Mouse (Mus musculus) hindbrain, embryonic 16.5 days (tissue): ENCODE results near the gene Dnpep. TPM values are rescaled to one million over a fixed set of nuclear protein-coding genes. Genes with fewer than 3 reads are reported as not detected.

Source experiments
- ATAC-seq: fragments of 200-750 bp; cut with Nextera tagmentation; 2 replicates; pipeline ENCODE4 v1.8.0; 2017; ENCODE audit warnings: moderate TSS enrichment, moderate library complexity
- H3K27ac ChIP-seq: fragments of 300-500 bp; sonication (generic); 2 replicates; pipeline ENCODE4 v1.5.1; 2014; ENCODE audit warnings: low read depth, mild to moderate bottlenecking, control low read depth, low read length, moderate library complexity
- H3K27me3 ChIP-seq: fragments of 300-500 bp; sonication (generic); replicated peaks from 2 replicates; pipeline ENCODE4 v1.6.1; 2014; ENCODE audit warnings: low read length; ENCODE audit not compliant: control insufficient read depth, insufficient read depth
- H3K36me3 ChIP-seq: fragments of 300-500 bp; sonication (generic); 2 replicates; pipeline ENCODE4 v1.6.1; 2014; ENCODE audit warnings: mild to moderate bottlenecking, low read length, moderate library complexity, mixed read lengths; ENCODE audit not compliant: control insufficient read depth, insufficient read depth
- H3K4me1 ChIP-seq: fragments of 300-500 bp; sonication (generic); 2 replicates; pipeline ENCODE4 v1.6.1; 2014; ENCODE audit warnings: low read depth, low read length; ENCODE audit not compliant: control insufficient read depth, insufficient read depth
- H3K4me2 ChIP-seq: fragments of 300-500 bp; sonication (generic); 2 replicates; pipeline ENCODE4 v1.6.1; 2014; ENCODE audit warnings: mild to moderate bottlenecking, low read length, control low read depth, moderate library complexity
- H3K4me3 ChIP-seq: fragments of 300-500 bp; sonication (generic); 2 replicates; pipeline ENCODE4 v1.5.1; 2014; ENCODE audit warnings: mild to moderate bottlenecking, low read length, control low read depth, moderate library complexity
- H3K9ac ChIP-seq: fragments of 300-500 bp; sonication (generic); 2 replicates; pipeline ENCODE4 v1.6.1; 2014; ENCODE audit warnings: low read depth, mild to moderate bottlenecking, control low read depth, low read length, moderate library complexity
- H3K9me3 ChIP-seq: fragments of 300-500 bp; sonication (generic); 2 replicates; pipeline ENCODE4 v1.6.1; 2014; ENCODE audit warnings: mild to moderate bottlenecking, low read length, moderate library complexity; ENCODE audit not compliant: control insufficient read depth
- polyA plus RNA-seq: library from polyadenylated mRNA; unstranded; fragments of >200 nt; fragmentation: Nextera tagmentation; extraction: Ambion mirVana; gene quantifications from 2 replicates; pipeline ENCODE4 v1.2.1, GENCODE M21; 2015

Gene Dnpep
- polyA plus RNA-seq, 1 experiment from 2014 or later, result 150 TPM

DNA sequence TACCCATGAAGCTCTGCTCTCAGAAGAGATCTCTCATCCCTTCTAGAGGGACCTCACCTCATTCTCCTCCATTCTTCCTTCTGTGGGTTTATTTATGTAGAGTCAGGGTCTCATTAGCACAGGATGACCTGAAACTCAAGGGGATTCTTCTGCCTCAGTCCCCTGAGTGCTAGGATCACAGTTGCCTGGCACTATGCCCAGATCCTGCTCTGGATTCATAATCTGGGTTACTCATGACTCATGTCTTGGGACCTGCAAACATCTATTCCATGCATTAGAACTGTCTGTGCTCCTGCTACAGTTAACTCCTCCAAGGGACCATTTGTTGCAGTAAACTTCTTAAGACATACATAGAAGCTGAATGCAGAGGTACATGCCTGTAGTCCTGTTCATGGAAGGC, 56.5 kb downstream of the Dnpep start:
- H3K27ac ChIP-seq, result no peak overlapping the region
- peaks cover 3% of the 10 kb centered on the region; the same call in 1 of the 2 replicates for H3K27me3 ChIP-seq
- no peaks in the 10 kb centered on the region; the same call in 1 of the 2 replicates for H3K4me1 ChIP-seq
- H3K4me2 ChIP-seq, result no peak overlapping the region
- no peaks in the 10 kb centered on the region for H3K9me3 ChIP-seq
- ATAC-seq, result no peak
- no peak overlapping the region for H3K9ac ChIP-seq
- H3K4me3 ChIP-seq, result no peak overlapping the region
- H3K36me3 ChIP-seq, result no peaks in the 10 kb centered on the region

Other genes starting within 250 kb of the Dnpep start
- 6.6 and 7.2 TPM in 2 replicates for gene Nhej1, start 192.8 kb downstream of the Dnpep start, polyA plus RNA-seq
- not detected in 2 replicates for gene Slc23a3, start 184.1 kb downstream of the Dnpep start, polyA plus RNA-seq
- gene Cnppd1, start 175.3 kb downstream of the Dnpep start, polyA plus RNA-seq, result 42.3 and 51.7 TPM in 2 replicates
- gene Retreg2, start 175.2 kb downstream of the Dnpep start, polyA plus RNA-seq, result 139 and 144 TPM in 2 replicates
- gene Zfand2b, start 149.3 kb downstream of the Dnpep start, polyA plus RNA-seq, result 39.9 and 43.4 TPM in 2 replicates
- gene Abcb6, start 137.6 kb downstream of the Dnpep start, polyA plus RNA-seq, result 53.9 and 57.6 TPM in 2 replicates
- 26.9 and 27.8 TPM in 2 replicates for gene Ankzf1, start 125.8 kb downstream of the Dnpep start, polyA plus RNA-seq
- 62.1 and 70.5 TPM in 2 replicates for gene Atg9a, start 125.8 kb downstream of the Dnpep start, polyA plus RNA-seq
- 20.1 and 21.1 TPM in 2 replicates for gene Glb1l, start 107.2 kb downstream of the Dnpep start, polyA plus RNA-seq
- gene Stk16, start 107.2 kb downstream of the Dnpep start, polyA plus RNA-seq, result 144 and 145 TPM in 2 replicates
- gene Tuba4a, start 98.1 kb downstream of the Dnpep start, polyA plus RNA-seq, result 45.5 and 74.1 TPM in 2 replicates
- 0.26 TPM in 1 of 2 replicates, not detected in the other for gene A630095N17Rik, start 85.9 kb downstream of the Dnpep start, polyA plus RNA-seq
- 86.3 and 98.0 TPM in 2 replicates for gene Dnajb2, start 81.6 kb downstream of the Dnpep start, polyA plus RNA-seq
- gene Ptprn, start 53.5 kb downstream of the Dnpep start, polyA plus RNA-seq, result 36.9 and 40.6 TPM in 2 replicates
- gene Resp18, start 39.6 kb downstream of the Dnpep start, polyA plus RNA-seq, result 251 and 327 TPM in 2 replicates
- 1.7 and 10.9 TPM in 2 replicates for gene Des, start 42.3 kb upstream of the Dnpep start, polyA plus RNA-seq
- gene Speg, start 57.3 kb upstream of the Dnpep start, polyA plus RNA-seq, result 20.3 and 20.4 TPM in 2 replicates
- gene Gmppa, start 117.9 kb upstream of the Dnpep start, polyA plus RNA-seq, result 77.8 and 78.4 TPM in 2 replicates
- gene Asic4, start 132.4 kb upstream of the Dnpep start, polyA plus RNA-seq, result 20.3 and 21.6 TPM in 2 replicates
- gene Chpf, start 161.3 kb upstream of the Dnpep start, polyA plus RNA-seq, result 42.1 and 46.4 TPM in 2 replicates
- 50.5 and 52.5 TPM in 2 replicates for gene Tmem198, start 161.5 kb upstream of the Dnpep start, polyA plus RNA-seq
- 25.4 and 26.1 TPM in 2 replicates for gene Obsl1, start 188.5 kb upstream of the Dnpep start, polyA plus RNA-seq
- 17.9 and 18.7 TPM in 2 replicates for gene Inha, start 189.1 kb upstream of the Dnpep start, polyA plus RNA-seq
- 20.4 and 23.9 TPM in 2 replicates for gene Stk11ip, start 203.5 kb upstream of the Dnpep start, polyA plus RNA-seq
- gene Slc4a3, start 228.3 kb upstream of the Dnpep start, polyA plus RNA-seq, result 84.9 and 85.4 TPM in 2 replicates